Mouse (Mus musculus) midbrain, embryonic 16.5 days (tissue): ENCODE data around the gene Trim47. TPM values are rescaled to one million over a fixed set of nuclear protein-coding genes. Genes with fewer than 3 reads are reported as not detected.
A peak's percentile ranks its signal among the peaks of the same experiment; 100 is the strongest.

Experiments
- ATAC-seq: fragments of 200-750 bp; cut with Nextera tagmentation; 2 replicates; pipeline ENCODE4 v1.8.0; 2017; ENCODE audit warnings: moderate TSS enrichment
- H3K27ac ChIP-seq: fragments of 300-500 bp; sonication (generic); 2 replicates; pipeline ENCODE4 v1.5.1; 2014; ENCODE audit warnings: mild to moderate bottlenecking, low read length, mixed read lengths
- H3K27me3 ChIP-seq: fragments of 300-500 bp; sonication (generic); 2 replicates; pipeline ENCODE4 v1.6.1; 2014; ENCODE audit warnings: low read depth, low read length, mixed read lengths; ENCODE audit not compliant: control insufficient read depth, insufficient read depth
- H3K36me3 ChIP-seq: fragments of 300-500 bp; sonication (generic); 2 replicates; pipeline ENCODE4 v1.6.1; 2014; ENCODE audit warnings: mild to moderate bottlenecking, low read length, moderate library complexity, mixed read lengths; ENCODE audit not compliant: control insufficient read depth, insufficient read depth
- H3K4me1 ChIP-seq: fragments of 300-500 bp; sonication (generic); 2 replicates; pipeline ENCODE4 v1.6.1; 2014; ENCODE audit warnings: mild to moderate bottlenecking, low read length, mixed read lengths; ENCODE audit not compliant: control insufficient read depth, insufficient read depth
- H3K4me2 ChIP-seq: fragments of 300-500 bp; sonication (generic); 2 replicates; pipeline ENCODE4 v1.6.1; 2014; ENCODE audit warnings: mild to moderate bottlenecking, low read length, mixed read lengths
- H3K4me3 ChIP-seq: fragments of 300-500 bp; sonication (generic); 2 replicates; pipeline ENCODE4 v1.5.1; 2014; ENCODE audit warnings: low read depth, mild to moderate bottlenecking, low read length, moderate library complexity, mixed read lengths
- H3K9ac ChIP-seq: fragments of 300-500 bp; sonication (generic); 2 replicates; pipeline ENCODE4 v1.6.1; 2014; ENCODE audit warnings: low read depth, low read length, mixed read lengths
- H3K9me3 ChIP-seq: fragments of 300-500 bp; sonication (generic); replicated peaks from 2 replicates; pipeline ENCODE4 v1.6.1; 2014; ENCODE audit warnings: mild to moderate bottlenecking, low read length, mixed read lengths; ENCODE audit not compliant: control insufficient read depth, poor library complexity, severe bottlenecking
- WGBS: fragments of 180-500 bp; shearing (Covaris S2); extraction: QIAGEN DNeasy Blood & Tissue Kit; methylation state at CpG from one replicate; pipeline ENCODE4 v1.1.7; 2014; 5-methylcytosine and 5-hydroxymethylcytosine counted together
- polyA plus RNA-seq: library from polyadenylated mRNA; unstranded; fragments of >200 nt; fragmentation: Nextera tagmentation; extraction: Ambion mirVana; gene quantifications from 2 replicates; pipeline ENCODE4 v1.2.1, GENCODE M21; 2015

Gene Trim47
- 9.5 and 12.7 TPM in 2 replicates for polyA plus RNA-seq

DNA sequence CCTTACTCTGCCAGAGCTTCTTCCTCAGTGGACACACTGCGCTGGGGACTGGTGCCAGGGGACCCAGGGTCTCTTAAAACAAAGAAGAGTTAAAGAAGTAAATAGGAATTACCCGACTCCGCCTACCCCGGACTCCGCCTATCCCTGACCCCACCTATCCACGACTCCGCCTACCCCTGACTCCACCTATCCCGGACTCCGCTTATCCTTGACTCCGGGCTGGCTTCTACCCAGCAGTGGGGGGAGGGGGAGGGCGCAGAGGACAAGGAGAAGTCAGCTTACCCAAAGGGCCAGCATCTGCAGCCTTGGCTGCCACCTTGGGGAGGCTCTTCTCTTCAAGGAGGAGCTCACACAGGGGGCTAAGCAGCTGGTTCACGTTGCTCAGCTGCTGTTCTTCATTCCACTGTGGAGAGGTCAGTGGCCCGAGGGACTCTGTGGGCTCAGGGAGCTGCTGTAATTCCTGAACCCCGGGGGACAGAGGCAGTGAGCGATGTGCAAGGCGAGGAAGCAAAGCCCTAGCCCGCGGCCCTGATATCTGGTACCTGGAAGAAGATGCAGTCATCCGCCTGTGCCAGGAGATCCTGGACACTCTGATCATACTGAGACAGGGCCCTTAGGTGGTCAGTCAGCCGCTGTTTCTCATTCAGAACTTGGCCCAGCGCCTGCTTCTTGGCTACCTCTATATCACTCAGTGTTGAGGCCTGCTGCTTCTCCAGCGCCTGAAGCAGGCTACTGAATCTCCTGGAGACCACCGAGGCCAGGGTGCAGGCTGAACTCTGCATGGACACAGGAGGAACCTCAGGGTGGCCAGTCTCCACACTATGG, at the start of gene Trim47:
Trim47 (minus strand) TSS at position 55 of the 825 bp plus-strand sequence.
- Histone ChIP-seq H3K4me3 (no peak within 1 kb of the TSS), H3K9me3 (no peaks in the 10 kb centered on the region), H3K4me1 (peaks cover 14% of the 10 kb centered on the region), H3K27me3 (no peaks in the 10 kb centered on the region), H3K9ac (0 out of 2 replicates have a peak within 1 kb of the TSS, but pooled peaks have one; percentile 16), H3K36me3 (peaks cover 9% of the 10 kb centered on the region), H3K4me2 (no peak within 1 kb of the TSS), H3K27ac (no peak within 1 kb of the TSS)
- WGBS: 28% methylated on average over 23 of the region's 23 CpGs
- no peak for ATAC-seq

DNA sequence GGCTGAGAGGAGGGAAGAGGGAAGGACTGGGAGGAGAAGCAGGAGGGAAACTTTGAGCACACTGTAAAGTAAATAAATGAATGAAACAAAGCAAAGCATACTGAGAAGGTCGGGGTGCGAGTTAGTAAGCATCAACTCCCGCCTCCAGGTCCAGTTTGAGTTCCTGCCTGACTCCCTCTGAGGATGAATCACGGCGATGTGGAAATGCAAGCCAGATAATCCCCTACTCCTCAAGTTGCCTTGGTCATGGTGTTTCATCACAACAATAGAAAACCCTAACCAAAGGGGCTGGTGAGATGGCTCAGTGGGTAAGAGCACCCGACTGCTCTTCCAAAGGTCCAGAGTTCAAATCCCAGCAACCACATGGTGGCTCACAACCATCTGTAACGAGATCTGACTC, 49.0 kb upstream of the Trim47 start:
- H3K4me1 ChIP-seq: no peaks in the 10 kb centered on the region
- H3K27ac ChIP-seq: no peak overlapping the region
- no peak for ATAC-seq
- H3K9me3 ChIP-seq: no peaks in the 10 kb centered on the region
- H3K36me3 ChIP-seq: peaks cover 59% of the 10 kb centered on the region
- no peak overlapping the region for H3K4me3 ChIP-seq
- WGBS: 82% methylated on average over 7 of the region's 7 CpGs
- no peak overlapping the region for H3K4me2 ChIP-seq
- H3K27me3 ChIP-seq: no peaks in the 10 kb centered on the region
- H3K9ac ChIP-seq: no peak overlapping the region

DNA sequence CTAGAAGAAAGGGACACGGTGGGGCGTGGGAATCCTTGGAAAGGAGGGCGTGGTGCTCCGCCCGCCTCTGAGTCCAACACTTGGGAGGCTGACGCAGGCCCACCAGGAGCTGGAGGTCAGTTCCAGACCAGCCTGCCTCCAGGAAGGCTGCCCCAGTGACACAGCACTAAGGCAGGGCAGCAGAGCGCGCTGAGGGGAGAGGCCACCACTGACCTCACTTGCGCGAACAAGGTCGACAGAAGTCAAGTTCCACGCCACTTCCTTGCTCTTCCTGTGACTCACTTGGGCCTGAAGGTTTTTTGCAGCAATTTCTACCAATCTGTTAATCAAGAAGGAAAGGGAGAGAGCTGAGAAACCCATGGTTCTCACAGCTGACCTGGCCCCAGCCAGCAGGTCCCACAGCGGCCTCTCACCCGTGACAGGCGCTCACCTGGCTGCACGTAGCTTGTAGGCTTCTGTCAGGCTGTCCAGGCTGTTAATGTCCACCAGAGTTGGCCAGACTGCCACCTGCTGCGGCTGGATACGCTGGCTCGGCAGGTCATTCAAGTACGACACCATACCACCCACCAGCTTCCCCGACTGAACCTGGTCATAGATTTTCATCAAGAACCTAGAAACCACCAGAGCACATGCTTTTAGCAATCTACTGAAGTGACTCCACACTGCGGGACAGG, 47.9 kb upstream of the Trim47 start:
- Histone ChIP-seq H3K27me3 (no peaks in the 10 kb centered on the region), H3K27ac (no peak overlapping the region), H3K4me2 (no peak overlapping the region), H3K9ac (no peak overlapping the region), H3K9me3 (no peaks in the 10 kb centered on the region), H3K4me3 (no peak overlapping the region), H3K36me3 (peaks cover 50% of the 10 kb centered on the region), H3K4me1 (no peaks in the 10 kb centered on the region)
- WGBS: 93% methylated on average over 22 of the region's 22 CpGs
- ATAC-seq: no peak

DNA sequence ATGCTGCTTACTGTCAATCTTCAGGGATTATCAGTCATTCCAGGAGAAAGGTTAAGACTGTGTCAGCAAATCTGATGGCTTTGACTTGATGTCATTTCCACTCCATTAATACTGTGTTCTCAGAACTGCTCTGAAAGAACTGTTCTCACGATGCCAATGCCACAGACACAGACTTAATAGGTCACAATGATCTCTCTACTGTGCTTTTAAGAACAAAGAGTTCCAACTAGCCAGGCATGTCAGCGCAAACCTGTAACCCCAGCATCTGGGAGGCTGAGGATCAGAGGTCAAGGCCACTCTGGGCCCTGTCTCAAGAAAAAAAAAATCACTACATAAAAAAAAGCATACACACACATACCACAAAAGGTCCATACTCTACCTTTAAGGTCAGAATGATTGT, 44.9 kb upstream of the Trim47 start:
- Histone ChIP-seq H3K9ac (no peak overlapping the region), H3K27me3 (no peaks in the 10 kb centered on the region), H3K36me3 (peaks cover 32% of the 10 kb centered on the region), H3K4me1 (peaks cover 4% of the 10 kb centered on the region), H3K27ac (no peak overlapping the region), H3K4me3 (no peak overlapping the region), H3K4me2 (no peak overlapping the region), H3K9me3 (no peaks in the 10 kb centered on the region)
- 79% methylated on average over 2 of the region's 2 CpGs for WGBS
- no peak for ATAC-seq

DNA sequence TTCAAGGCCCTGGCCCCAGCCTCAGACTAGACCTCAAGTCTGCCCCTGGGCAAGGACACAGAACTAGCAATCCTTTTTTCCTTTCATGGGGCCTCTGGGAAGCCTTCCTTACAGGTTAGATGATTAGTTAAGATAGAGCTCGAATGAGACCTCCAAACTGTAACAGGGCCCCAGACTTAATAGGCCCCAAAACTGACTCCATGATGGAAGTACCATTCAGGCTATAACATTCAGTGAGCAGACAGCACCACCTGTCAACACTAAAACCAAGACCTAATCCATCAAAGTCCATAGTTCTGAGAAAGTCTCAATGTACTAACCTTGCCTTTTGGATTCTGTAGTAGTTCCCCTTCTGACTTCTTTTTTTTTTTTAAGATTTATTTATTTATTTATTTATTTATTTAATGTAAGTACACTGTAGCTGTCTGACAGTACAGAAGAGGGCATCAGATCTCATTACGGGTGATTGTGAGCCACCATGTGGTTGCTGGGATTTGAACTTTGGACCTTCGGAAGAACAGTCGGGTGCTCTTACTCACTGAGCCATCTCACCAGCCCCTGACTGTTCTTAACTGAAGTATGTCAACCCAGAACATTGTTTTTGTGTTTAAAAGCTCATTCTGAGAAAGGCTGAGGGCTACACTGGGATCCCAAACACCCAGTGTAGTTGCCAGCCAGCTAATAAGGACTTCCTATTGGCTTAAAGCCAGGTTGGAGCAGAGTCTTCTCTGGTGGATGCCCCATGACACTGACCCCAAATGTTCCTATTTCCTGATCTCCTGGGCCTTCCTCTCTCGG, 43.2 kb upstream of the Trim47 start:
- H3K4me2 ChIP-seq: no peak overlapping the region
- no peak overlapping the region for H3K9ac ChIP-seq
- no peak overlapping the region for H3K4me3 ChIP-seq
- peaks cover 17% of the 10 kb centered on the region for H3K4me1 ChIP-seq
- no peak for ATAC-seq
- WGBS: 88% methylated on average over 5 of the region's 5 CpGs
- no peaks in the 10 kb centered on the region for H3K9me3 ChIP-seq
- H3K27me3 ChIP-seq: no peaks in the 10 kb centered on the region
- no peak overlapping the region for H3K27ac ChIP-seq
- H3K36me3 ChIP-seq: peaks cover 24% of the 10 kb centered on the region

DNA sequence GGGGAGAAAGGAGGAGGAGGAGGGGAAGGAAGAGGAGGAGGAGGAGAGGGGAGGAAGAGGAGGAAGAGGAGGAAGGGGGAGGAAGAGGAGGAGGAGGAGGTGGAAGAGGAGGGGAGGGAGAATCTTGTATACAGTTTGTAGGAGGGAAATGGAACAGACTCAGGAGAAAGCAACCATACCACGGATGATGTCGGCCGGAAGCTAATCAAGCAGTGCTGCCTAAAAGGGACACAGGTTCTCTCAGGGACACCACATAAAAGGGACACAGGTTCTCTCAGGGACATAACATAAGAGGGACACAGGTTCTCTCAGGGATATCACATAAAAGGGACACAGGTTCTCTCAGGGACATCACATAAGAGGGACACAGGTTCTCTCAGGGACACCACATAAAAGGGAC, 42.2 kb upstream of the Trim47 start:
- H3K4me1 ChIP-seq: peaks cover 17% of the 10 kb centered on the region
- no peak overlapping the region for H3K4me3 ChIP-seq
- H3K36me3 ChIP-seq: peaks cover 17% of the 10 kb centered on the region
- H3K9ac ChIP-seq: no peak overlapping the region
- 87% methylated on average over 3 of the region's 3 CpGs for WGBS
- no peak overlapping the region for H3K27ac ChIP-seq
- no peak overlapping the region for H3K4me2 ChIP-seq
- no peaks in the 10 kb centered on the region for H3K27me3 ChIP-seq
- ATAC-seq: no peak
- no peaks in the 10 kb centered on the region for H3K9me3 ChIP-seq

DNA sequence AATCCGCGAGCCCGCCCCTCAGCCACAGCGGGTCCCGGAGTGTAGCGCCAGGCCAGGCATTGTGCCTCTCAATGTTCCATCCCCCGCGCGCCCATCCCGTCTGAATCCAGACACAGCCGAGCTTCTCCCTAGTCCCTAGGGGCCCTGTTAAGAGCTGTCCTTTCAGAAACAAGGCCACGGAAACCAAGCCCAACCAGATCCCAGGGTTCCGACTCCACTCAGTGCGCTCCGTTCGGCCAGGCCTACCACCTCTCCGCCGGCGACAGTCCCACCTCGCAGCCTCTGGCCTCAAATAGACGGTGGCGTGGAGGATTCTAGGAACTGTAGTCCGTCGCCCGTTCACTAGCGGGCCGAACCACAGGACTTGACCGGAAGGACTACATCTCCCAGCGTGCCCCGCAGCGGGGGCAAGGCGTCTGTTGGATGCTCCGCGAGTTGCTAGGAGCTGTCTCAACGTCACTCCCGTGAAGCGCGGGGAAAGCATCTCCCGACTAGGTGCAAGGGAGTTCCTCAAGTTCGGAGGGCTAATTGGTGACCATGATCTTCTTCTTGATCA, 41.0 kb upstream of the Trim47 start, which contains the start of gene Fbf1:
Fbf1 (minus strand) TSS at position 283 of the 556 bp plus-strand sequence.
- H3K9me3 ChIP-seq: no peaks in the 10 kb centered on the region
- peaks cover 17% of the 10 kb centered on the region for H3K4me1 ChIP-seq
- WGBS: under 1% methylated on average over 40 of the region's 40 CpGs
- H3K4me3 ChIP-seq: peak within 1 kb of the TSS; percentile 78
- peak; percentile 99 for ATAC-seq
- peak within 1 kb of the TSS; percentile 94 for H3K27ac ChIP-seq
- peak within 1 kb of the TSS; percentile 90 for H3K9ac ChIP-seq
- no peaks in the 10 kb centered on the region for H3K27me3 ChIP-seq
- peak within 1 kb of the TSS; percentile 70 for H3K4me2 ChIP-seq
- H3K36me3 ChIP-seq: peaks cover 8% of the 10 kb centered on the region

DNA sequence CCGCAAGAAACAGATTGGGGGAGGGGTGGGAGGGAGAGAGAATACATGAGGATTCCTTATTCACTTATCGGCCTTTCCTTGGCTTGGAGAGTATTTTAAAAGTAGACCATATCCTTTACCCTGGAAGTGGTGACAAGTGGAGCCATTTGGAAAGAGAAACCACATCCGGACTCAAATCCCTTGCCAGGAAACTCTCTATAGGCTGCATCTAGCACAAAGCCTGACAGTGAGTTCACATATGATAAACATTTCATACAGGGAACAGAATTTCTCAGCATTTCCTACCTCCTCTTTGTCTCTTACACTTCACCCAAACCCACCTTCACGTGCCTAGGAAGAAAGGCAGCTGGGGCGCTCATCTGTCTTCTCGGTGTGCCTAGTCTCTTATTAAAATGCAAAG, 40.2 kb upstream of the Trim47 start:
- H3K4me3 ChIP-seq: peak overlapping the region; percentile 78
- H3K9me3 ChIP-seq: no peaks in the 10 kb centered on the region
- peak overlapping the region; percentile 90 for H3K9ac ChIP-seq
- peak overlapping the region; percentile 94 for H3K27ac ChIP-seq
- WGBS: 8% methylated on average over 6 of the region's 6 CpGs
- peaks cover 4% of the 10 kb centered on the region; the same call in 1 of the 2 replicates for H3K36me3 ChIP-seq
- no peaks in the 10 kb centered on the region for H3K27me3 ChIP-seq
- no peak for ATAC-seq
- peaks cover 21% of the 10 kb centered on the region for H3K4me1 ChIP-seq
- H3K4me2 ChIP-seq: peak overlapping the region; percentile 70
